Mouse (Mus musculus): ENCODE data around the gene Zfp459. TPM values are rescaled to one million over a fixed set of nuclear protein-coding genes. Genes with fewer than 3 reads are reported as not detected.

Gene Zfp459
- 6.3 TPM for polyA plus RNA-seq (2014; fragmentation: Illumina TruSeq; extraction: RNeasy Lipid Tissue Mini Kit (QIAGEN cat#74804))

GRCm38 (mm10) chr13:67421207-67421857 is at the start of gene Zfp459:
Zfp459 (minus strand) TSS chr13:67421418.

GRCm38 (mm10) chr13:67451172-67452020 is 30.2 kb upstream of the Zfp459 start, which contains the start of gene Zfp874a:
Zfp874a (minus strand) TSS chr13:67451624.

GRCm38 (mm10) chr13:67399183-67399903 is 21.9 kb downstream of the Zfp459 start, which contains the start of gene Zfp429:
Zfp429 (minus strand) TSS chr13:67399819.

GRCm38 (mm10) chr13:67375050-67375911 is 45.9 kb downstream of the Zfp459 start, which contains the start of the genes Gm28041 and Zfp456:
Gm28041 (minus strand) TSS chr13:67375733.
Zfp456 (minus strand) TSS chr13:67375810.

GRCm38 (mm10) chr13:67360131-67360744 is 61.0 kb downstream of the Zfp459 start, which contains the start of the genes Gm28044 and Zfp953:
Gm28044 (minus strand) TSS chr13:67360536.
Zfp953 (minus strand) TSS chr13:67360605.

Other genes starting within 250 kb of the Zfp459 start
- gene Rsl1, start 248.2 kb downstream of the Zfp459 start, polyA plus RNA-seq (2014; fragmentation: Illumina TruSeq; extraction: RNeasy Lipid Tissue Mini Kit (QIAGEN cat#74804)), result 42.0 TPM
- 23.7 TPM for gene Zfp455, start 226.9 kb downstream of the Zfp459 start, polyA plus RNA-seq (2014; fragmentation: Illumina TruSeq; extraction: RNeasy Lipid Tissue Mini Kit (QIAGEN cat#74804))
- gene Zfp458, start 143.0 kb downstream of the Zfp459 start, polyA plus RNA-seq (2014; fragmentation: Illumina TruSeq; extraction: RNeasy Lipid Tissue Mini Kit (QIAGEN cat#74804)), result 11.5 TPM
- gene Zfp457, start 114.9 kb downstream of the Zfp459 start, polyA plus RNA-seq (2014; fragmentation: Illumina TruSeq; extraction: RNeasy Lipid Tissue Mini Kit (QIAGEN cat#74804)), result 0.63 TPM
- 39.4 TPM for gene Zfp595, start 88.8 kb downstream of the Zfp459 start, polyA plus RNA-seq (2014; fragmentation: Illumina TruSeq; extraction: RNeasy Lipid Tissue Mini Kit (QIAGEN cat#74804))
- gene Gm28044, start 60.9 kb downstream of the Zfp459 start, polyA plus RNA-seq (2014; fragmentation: Illumina TruSeq; extraction: RNeasy Lipid Tissue Mini Kit (QIAGEN cat#74804)), result not detected
- gene Zfp953, start 60.8 kb downstream of the Zfp459 start, polyA plus RNA-seq (2014; fragmentation: Illumina TruSeq; extraction: RNeasy Lipid Tissue Mini Kit (QIAGEN cat#74804)), result 26.2 TPM
- gene Gm28041, start 45.7 kb downstream of the Zfp459 start, polyA plus RNA-seq (2014; fragmentation: Illumina TruSeq; extraction: RNeasy Lipid Tissue Mini Kit (QIAGEN cat#74804)), result not detected
- gene Zfp456, start 45.6 kb downstream of the Zfp459 start, polyA plus RNA-seq (2014; fragmentation: Illumina TruSeq; extraction: RNeasy Lipid Tissue Mini Kit (QIAGEN cat#74804)), result 17.6 TPM
- 37.0 TPM for gene Zfp429, start 21.6 kb downstream of the Zfp459 start, polyA plus RNA-seq (2014; fragmentation: Illumina TruSeq; extraction: RNeasy Lipid Tissue Mini Kit (QIAGEN cat#74804))
- 88.4 TPM for gene Zfp874a, start 30.2 kb upstream of the Zfp459 start, polyA plus RNA-seq (2014; fragmentation: Illumina TruSeq; extraction: RNeasy Lipid Tissue Mini Kit (QIAGEN cat#74804))
- gene Zfp874b, start 62.8 kb upstream of the Zfp459 start, polyA plus RNA-seq (2014; fragmentation: Illumina TruSeq; extraction: RNeasy Lipid Tissue Mini Kit (QIAGEN cat#74804)), result 66.5 TPM
- 64.3 TPM for gene Zfp58, start 79.1 kb upstream of the Zfp459 start, polyA plus RNA-seq (2014; fragmentation: Illumina TruSeq; extraction: RNeasy Lipid Tissue Mini Kit (QIAGEN cat#74804))
- not detected for gene Gm26965, start 104.7 kb upstream of the Zfp459 start, polyA plus RNA-seq (2014; fragmentation: Illumina TruSeq; extraction: RNeasy Lipid Tissue Mini Kit (QIAGEN cat#74804))
- 47.2 TPM for gene Zfp87, start 104.8 kb upstream of the Zfp459 start, polyA plus RNA-seq (2014; fragmentation: Illumina TruSeq; extraction: RNeasy Lipid Tissue Mini Kit (QIAGEN cat#74804))
- gene Zfp748, start 132.4 kb upstream of the Zfp459 start, polyA plus RNA-seq (2014; fragmentation: Illumina TruSeq; extraction: RNeasy Lipid Tissue Mini Kit (QIAGEN cat#74804)), result 57.5 TPM
- 61.4 TPM for gene Zfp729b, start 188.3 kb upstream of the Zfp459 start, polyA plus RNA-seq (2014; fragmentation: Illumina TruSeq; extraction: RNeasy Lipid Tissue Mini Kit (QIAGEN cat#74804))
- gene Gm49345, start 216.4 kb upstream of the Zfp459 start, polyA plus RNA-seq (2014; fragmentation: Illumina TruSeq; extraction: RNeasy Lipid Tissue Mini Kit (QIAGEN cat#74804)), result 9.3 TPM
- gene Zfp729a, start 216.4 kb upstream of the Zfp459 start, polyA plus RNA-seq (2014; fragmentation: Illumina TruSeq; extraction: RNeasy Lipid Tissue Mini Kit (QIAGEN cat#74804)), result 57.0 TPM

Measured in ovary, adult 10 weeks (tissue).